Mouse (Mus musculus): ENCODE measurements around the gene Fam171a2. TPM values are rescaled to one million over a fixed set of nuclear protein-coding genes. Genes with fewer than 3 reads are reported as not detected.
A peak's percentile ranks its signal among the peaks of the same experiment; 100 is the strongest.

The Fam171a2 gene
- polyA plus RNA-seq, 2 experiments, result 0.17 to 1.6 TPM

- 79% methylated on average over 18 of the region's 18 CpGs for WGBS (ENCODE audit: insufficient replicate concordance)
- ATAC-seq (ENCODE audit: insufficient read depth), result no peak
- 0 out of 4 replicates have a peak, but pooled peaks cover 0 to 6% of the 10 kb centered on the region in 2 experiments for H3K4me1 ChIP-seq (replicated peaks; ENCODE audit: control insufficient read depth in 2 of 2, insufficient read depth in 2 of 2, low read length in 1 of 2)
- H3K36me3 ChIP-seq (replicated peaks; ENCODE audit: control insufficient read depth, insufficient read depth, low read depth), result no peaks in the 10 kb centered on the region
- no peak overlapping the region for H3K27ac ChIP-seq
- peaks cover 23% of the 10 kb centered on the region for H3K27me3 ChIP-seq (ENCODE audit: control insufficient read depth, insufficient read depth, low read length)
- TF ChIP-seq EP300 (IDR thresholded peaks at IDR 0.05; ENCODE audit: low read depth), result no peak
- no peak for TF ChIP-seq CTCF (IDR thresholded peaks at IDR 0.05; ENCODE audit: low read depth)
- H3K4me3 ChIP-seq (ENCODE audit: insufficient read depth in 1 of 2, low read depth in 2 of 2, low read length in 2 of 2), result no peak overlapping the region
- no peak overlapping the region for H3K4me2 ChIP-seq (ENCODE audit: low read depth)
- DNase-seq (ENCODE audit: low read depth in 3 of 3, low spot score in 3 of 3), result no peak
- no peak overlapping the region for H3K9ac ChIP-seq (replicated peaks)
- no peaks in the 10 kb centered on the region for H3K9me3 ChIP-seq (ENCODE audit: control insufficient read depth, low read length)
Observed at GRCm38 (mm10) chr11:102435754-102436470, 11.6 kb downstream of the Fam171a2 start.

GRCm38 (mm10) chr11:102434816-102435705 is 12.4 kb downstream of the Fam171a2 start:
- Histone ChIP-seq H3K9ac (replicated peaks) (no peak overlapping the region), H3K27me3 (ENCODE audit: control insufficient read depth, insufficient read depth, low read length) (peaks cover 23% of the 10 kb centered on the region), H3K36me3 (replicated peaks; ENCODE audit: control insufficient read depth, insufficient read depth, low read depth) (no peaks in the 10 kb centered on the region), H3K4me3 (ENCODE audit: insufficient read depth in 1 of 2, low read depth in 2 of 2, low read length in 2 of 2) (no peak overlapping the region), H3K4me2 (ENCODE audit: low read depth) (no peak overlapping the region), H3K9me3 (ENCODE audit: control insufficient read depth, low read length) (no peaks in the 10 kb centered on the region), H3K27ac (no peak overlapping the region), H3K4me1 (replicated peaks; ENCODE audit: control insufficient read depth in 2 of 2, insufficient read depth in 2 of 2, low read length in 1 of 2) (peaks cover 0 to 6% of the 10 kb centered on the region in 2 experiments; a peak in 2 of 4 replicates)
- ATAC-seq (ENCODE audit: insufficient read depth) (no peak), DNase-seq (ENCODE audit: low read depth in 3 of 3, low spot score in 3 of 3) (no peak)
- TF ChIP-seq CTCF (IDR thresholded peaks at IDR 0.05; ENCODE audit: low read depth) (no peak), EP300 (IDR thresholded peaks at IDR 0.05; ENCODE audit: low read depth) (no peak)
- 79% methylated on average over 11 of the region's 11 CpGs for WGBS (ENCODE audit: insufficient replicate concordance)

GRCm38 (mm10) chr11:102434406-102434805 is 13.1 kb downstream of the Fam171a2 start:
- Histone ChIP-seq H3K9me3 (ENCODE audit: control insufficient read depth, low read length) (no peaks in the 10 kb centered on the region), H3K4me2 (ENCODE audit: low read depth) (no peak overlapping the region), H3K27me3 (ENCODE audit: control insufficient read depth, insufficient read depth, low read length) (peaks cover 19% of the 10 kb centered on the region), H3K4me3 (ENCODE audit: insufficient read depth in 1 of 2, low read depth in 2 of 2, low read length in 2 of 2) (no peak overlapping the region), H3K4me1 (replicated peaks; ENCODE audit: control insufficient read depth in 2 of 2, insufficient read depth in 2 of 2, low read length in 1 of 2) (peaks cover 5 to 12% of the 10 kb centered on the region in 2 experiments; a peak in 3 of 4 replicates), H3K9ac (replicated peaks) (no peak overlapping the region), H3K36me3 (replicated peaks; ENCODE audit: control insufficient read depth, insufficient read depth, low read depth) (no peaks in the 10 kb centered on the region), H3K27ac (no peak overlapping the region)
- peak; percentile 62 to 74 (median 66) for DNase-seq (ENCODE audit: low read depth in 3 of 3, low spot score in 3 of 3)
- WGBS (ENCODE audit: insufficient replicate concordance), result 16% methylated on average over 7 of the region's 7 CpGs
- ATAC-seq (ENCODE audit: insufficient read depth), result peak; percentile 17; the same call in 1 of the 2 replicates
- no peak for TF ChIP-seq EP300 (IDR thresholded peaks at IDR 0.05; ENCODE audit: low read depth)
- TF ChIP-seq CTCF (IDR thresholded peaks at IDR 0.05; ENCODE audit: low read depth), result peak; percentile 98

- DNase-seq (ENCODE audit: low read depth in 3 of 3, low spot score in 3 of 3) (no peak), ATAC-seq (ENCODE audit: insufficient read depth) (no peak)
- Histone ChIP-seq H3K4me2 (ENCODE audit: low read depth) (no peak overlapping the region), H3K27ac (no peak overlapping the region), H3K4me3 (ENCODE audit: insufficient read depth in 1 of 2, low read depth in 2 of 2, low read length in 2 of 2) (no peak overlapping the region), H3K9ac (replicated peaks) (no peak overlapping the region), H3K4me1 (replicated peaks; ENCODE audit: control insufficient read depth in 2 of 2, insufficient read depth in 2 of 2, low read length in 1 of 2) (peaks cover 5 to 14% of the 10 kb centered on the region in 2 experiments; a peak in 3 of 4 replicates), H3K36me3 (replicated peaks; ENCODE audit: control insufficient read depth, insufficient read depth, low read depth) (no peaks in the 10 kb centered on the region), H3K27me3 (ENCODE audit: control insufficient read depth, insufficient read depth, low read length) (peaks cover 19% of the 10 kb centered on the region), H3K9me3 (ENCODE audit: control insufficient read depth, low read length) (no peaks in the 10 kb centered on the region)
- TF ChIP-seq EP300 (IDR thresholded peaks at IDR 0.05; ENCODE audit: low read depth) (no peak), CTCF (IDR thresholded peaks at IDR 0.05; ENCODE audit: low read depth) (no peak)
- 85% methylated on average over 7 of the region's 7 CpGs for WGBS (ENCODE audit: insufficient replicate concordance)
Observed at GRCm38 (mm10) chr11:102433866-102434265, 13.6 kb downstream of the Fam171a2 start.

GRCm38 (mm10) chr11:102432896-102433295 is 14.6 kb downstream of the Fam171a2 start:
- Histone ChIP-seq H3K36me3 (replicated peaks; ENCODE audit: control insufficient read depth, insufficient read depth, low read depth) (no peaks in the 10 kb centered on the region), H3K9ac (replicated peaks) (no peak overlapping the region), H3K27ac (no peak overlapping the region), H3K9me3 (ENCODE audit: control insufficient read depth, low read length) (no peaks in the 10 kb centered on the region), H3K27me3 (ENCODE audit: control insufficient read depth, insufficient read depth, low read length) (peaks cover 10% of the 10 kb centered on the region), H3K4me2 (ENCODE audit: low read depth) (no peak overlapping the region), H3K4me1 (replicated peaks; ENCODE audit: control insufficient read depth in 2 of 2, insufficient read depth in 2 of 2, low read length in 1 of 2) (peaks cover 5 to 14% of the 10 kb centered on the region in 2 experiments; a peak in 3 of 4 replicates), H3K4me3 (ENCODE audit: insufficient read depth in 1 of 2, low read depth in 2 of 2, low read length in 2 of 2) (no peak overlapping the region)
- 73% methylated on average over 6 of the region's 6 CpGs for WGBS (ENCODE audit: insufficient replicate concordance)
- TF ChIP-seq EP300 (IDR thresholded peaks at IDR 0.05; ENCODE audit: low read depth), result no peak
- TF ChIP-seq CTCF (IDR thresholded peaks at IDR 0.05; ENCODE audit: low read depth), result no peak
- DNase-seq (ENCODE audit: low read depth in 3 of 3, low spot score in 3 of 3) (no peak), ATAC-seq (ENCODE audit: insufficient read depth) (no peak)

Measured in liver, embryonic 14.5 days (tissue).